Mouse (Mus musculus) forebrain, embryonic 13.5 days (tissue): ENCODE data around the gene Syde2. TPM values are rescaled to one million over a fixed set of nuclear protein-coding genes. Genes with fewer than 3 reads are reported as not detected.

Experiments
- ATAC-seq: fragments of 200-750 bp; cut with Nextera tagmentation; 2 replicates; pipeline ENCODE4 v1.8.0; 2017
- H3K27ac ChIP-seq: fragments of 300-500 bp; sonication (generic); 2 replicates; pipeline ENCODE4 v1.5.1; 2015; ENCODE audit warnings: inconsistent platforms, mild to moderate bottlenecking, moderate library complexity
- H3K27me3 ChIP-seq: fragments of 300-500 bp; sonication (generic); 2 replicates; pipeline ENCODE4 v1.6.1; 2015; ENCODE audit warnings: mild to moderate bottlenecking, inconsistent platforms
- H3K36me3 ChIP-seq: fragments of 300-500 bp; sonication (generic); 2 replicates; pipeline ENCODE4 v1.6.1; 2015; ENCODE audit warnings: mild to moderate bottlenecking, inconsistent platforms; ENCODE audit not compliant: poor library complexity, severe bottlenecking
- H3K4me1 ChIP-seq: fragments of 300-500 bp; sonication (generic); 2 replicates; pipeline ENCODE4 v1.6.1; 2015; ENCODE audit warnings: inconsistent platforms
- H3K4me2 ChIP-seq: fragments of 300-500 bp; sonication (generic); 2 replicates; pipeline ENCODE4 v1.6.1; 2015; ENCODE audit warnings: inconsistent platforms, mild to moderate bottlenecking, moderate library complexity
- H3K4me3 ChIP-seq: fragments of 300-500 bp; sonication (generic); 2 replicates; pipeline ENCODE4 v1.5.1; 2015; ENCODE audit warnings: mild to moderate bottlenecking, inconsistent platforms
- H3K9ac ChIP-seq: fragments of 300-500 bp; sonication (generic); 2 replicates; pipeline ENCODE4 v1.6.1; 2015; ENCODE audit warnings: mild to moderate bottlenecking, inconsistent platforms
- H3K9me3 ChIP-seq: fragments of 300-500 bp; sonication (generic); replicated peaks from 2 replicates; pipeline ENCODE4 v1.6.1; 2016; ENCODE audit warnings: inconsistent platforms
- WGBS: fragments of 180-500 bp; shearing (Covaris S2); methylation state at CpG from one replicate; pipeline ENCODE4 v1.1.7; 2015; 5-methylcytosine and 5-hydroxymethylcytosine counted together
- polyA plus RNA-seq: library from polyadenylated mRNA; unstranded; fragments of >200 nt; fragmentation: Nextera tagmentation; extraction: Ambion mirVana; gene quantifications from 2 replicates; pipeline ENCODE4 v1.2.1, GENCODE M21; 2015

Gene Syde2
- polyA plus RNA-seq: 0.59 and 0.88 TPM in 2 replicates

- Histone ChIP-seq H3K27ac (peak within 1 kb of the TSS; percentile 25; the same call in 1 of the 2 replicates), H3K9me3 (no peaks in the 10 kb centered on the region), H3K36me3 (no peaks in the 10 kb centered on the region), H3K4me1 (peaks cover 16% of the 10 kb centered on the region), H3K4me2 (peak within 1 kb of the TSS; percentile 81), H3K9ac (peak within 1 kb of the TSS; percentile 70), H3K27me3 (peaks cover 27% of the 10 kb centered on the region), H3K4me3 (peak within 1 kb of the TSS; percentile 67)
- WGBS: under 1% methylated on average over 28 of the region's 65 CpGs
- ATAC-seq: peak; percentile 92
These were observed at the start of gene Syde2 for GRCm38 (mm10) chr3:145987268-145987969. TSS of gene Syde2 (plus strand) at chr3:145987870.

GRCm38 (mm10) chr3:145938405-145939349 lies 49.0 kb upstream of the Syde2 start:
- ATAC-seq: peak; percentile 16
- H3K4me1 ChIP-seq: peaks cover 35% of the 10 kb centered on the region
- H3K4me2 ChIP-seq: peak overlapping the region; percentile 83
- H3K4me3 ChIP-seq: peak overlapping the region; percentile 98
- WGBS: 20% methylated on average over 45 of the region's 50 CpGs
- peaks cover 35% of the 10 kb centered on the region for H3K36me3 ChIP-seq
- no peaks in the 10 kb centered on the region for H3K27me3 ChIP-seq
- H3K9ac ChIP-seq: peak overlapping the region; percentile 97
- peak overlapping the region; percentile 63 for H3K27ac ChIP-seq
- no peaks in the 10 kb centered on the region for H3K9me3 ChIP-seq

GRCm38 (mm10) chr3:145939402-145939801 lies 48.3 kb upstream of the Syde2 start:
- WGBS: 86% methylated on average over 12 of the region's 12 CpGs
- no peaks in the 10 kb centered on the region for H3K27me3 ChIP-seq
- no peak overlapping the region for H3K27ac ChIP-seq
- peak overlapping the region; percentile 97 for H3K9ac ChIP-seq
- H3K4me2 ChIP-seq: peak overlapping the region; percentile 83
- peaks cover 37% of the 10 kb centered on the region for H3K36me3 ChIP-seq
- peaks cover 35% of the 10 kb centered on the region for H3K4me1 ChIP-seq
- peak overlapping the region; percentile 98 for H3K4me3 ChIP-seq
- ATAC-seq: no peak
- no peaks in the 10 kb centered on the region for H3K9me3 ChIP-seq

DNA sequence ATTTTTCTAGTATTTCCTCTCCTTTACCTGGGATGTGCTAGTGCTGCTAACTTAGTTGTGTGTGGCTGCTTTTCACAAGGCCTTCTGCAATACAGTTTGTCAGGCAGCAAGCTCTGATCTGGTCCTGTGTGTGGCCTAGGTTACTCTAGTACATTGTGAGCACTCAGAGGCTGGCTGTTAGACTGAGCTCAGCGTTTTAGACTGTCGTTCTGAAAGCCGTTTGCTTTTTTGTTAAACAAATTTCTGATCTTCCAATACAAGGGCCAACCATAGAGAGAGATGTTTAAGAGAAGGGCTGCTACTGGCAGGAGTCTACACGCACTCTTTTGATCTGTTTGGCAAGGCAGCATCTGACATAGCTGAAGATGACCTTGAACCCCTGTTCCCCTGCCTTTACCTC lies 47.7 kb upstream of the Syde2 start:
- peaks cover 37% of the 10 kb centered on the region for H3K36me3 ChIP-seq
- no peak overlapping the region for H3K9ac ChIP-seq
- H3K4me2 ChIP-seq: peak overlapping the region; percentile 83; the same call in 1 of the 2 replicates
- no peaks in the 10 kb centered on the region for H3K27me3 ChIP-seq
- H3K4me3 ChIP-seq: no peak overlapping the region
- H3K4me1 ChIP-seq: peaks cover 35% of the 10 kb centered on the region
- no peak overlapping the region for H3K27ac ChIP-seq
- WGBS: 81% methylated on average over 4 of the region's 4 CpGs
- H3K9me3 ChIP-seq: no peaks in the 10 kb centered on the region
- no peak for ATAC-seq

- no peak overlapping the region for H3K9ac ChIP-seq
- no peak overlapping the region for H3K4me2 ChIP-seq
- peaks cover 42% of the 10 kb centered on the region for H3K36me3 ChIP-seq
- no peaks in the 10 kb centered on the region for H3K27me3 ChIP-seq
- no peak for ATAC-seq
- 13% methylated on average over 3 of the region's 3 CpGs for WGBS
- no peaks in the 10 kb centered on the region for H3K9me3 ChIP-seq
- H3K27ac ChIP-seq: no peak overlapping the region
- H3K4me3 ChIP-seq: no peak overlapping the region
- H3K4me1 ChIP-seq: peaks cover 39% of the 10 kb centered on the region
These were observed 45.7 kb upstream of the Syde2 start for GRCm38 (mm10) chr3:145941971-145942370.

- Histone ChIP-seq H3K9me3 (no peaks in the 10 kb centered on the region), H3K27ac (no peak overlapping the region), H3K4me1 (peaks cover 36% of the 10 kb centered on the region), H3K27me3 (peaks cover 2% of the 10 kb centered on the region; the same call in 1 of the 2 replicates), H3K9ac (no peak overlapping the region), H3K4me2 (no peak overlapping the region), H3K4me3 (no peak overlapping the region), H3K36me3 (peaks cover 38% of the 10 kb centered on the region)
- ATAC-seq: no peak
- 85% methylated on average over 7 of the region's 7 CpGs for WGBS
These were observed 43.3 kb upstream of the Syde2 start for GRCm38 (mm10) chr3:145944348-145944747.

- H3K4me1 ChIP-seq: peaks cover 31% of the 10 kb centered on the region
- ATAC-seq: no peak
- H3K27ac ChIP-seq: no peak overlapping the region
- H3K4me2 ChIP-seq: no peak overlapping the region
- no peaks in the 10 kb centered on the region for H3K9me3 ChIP-seq
- H3K27me3 ChIP-seq: peaks cover 7% of the 10 kb centered on the region; the same call in 1 of the 2 replicates
- H3K4me3 ChIP-seq: no peak overlapping the region
- peaks cover 26% of the 10 kb centered on the region for H3K36me3 ChIP-seq
- 88% methylated on average over 3 of the region's 3 CpGs for WGBS
- H3K9ac ChIP-seq: no peak overlapping the region
These were observed 41.8 kb upstream of the Syde2 start for GRCm38 (mm10) chr3:145945904-145946303.

DNA sequence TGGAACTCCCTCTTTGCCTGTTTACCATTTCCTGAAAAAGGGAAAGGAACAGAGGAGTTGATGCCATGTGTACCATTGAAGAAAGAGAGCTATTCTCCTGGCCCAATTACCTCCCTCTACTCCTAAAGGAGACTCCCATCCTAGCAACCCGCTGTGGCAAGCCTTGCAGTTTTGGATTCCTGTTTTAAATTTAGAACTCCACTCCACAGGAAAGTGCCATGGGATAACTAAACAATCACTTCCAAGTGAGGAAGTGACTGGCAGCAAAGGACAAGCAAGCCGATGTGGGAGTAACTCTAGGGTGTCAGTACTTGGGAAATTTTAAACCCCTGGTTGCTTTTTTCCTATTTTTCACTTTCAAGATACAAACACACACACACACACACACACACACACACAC lies 41.0 kb upstream of the Syde2 start:
- Histone ChIP-seq H3K4me1 (peaks cover 29% of the 10 kb centered on the region), H3K9me3 (no peaks in the 10 kb centered on the region), H3K36me3 (peaks cover 18% of the 10 kb centered on the region), H3K4me3 (no peak overlapping the region), H3K27ac (no peak overlapping the region), H3K9ac (no peak overlapping the region), H3K27me3 (peaks cover 12% of the 10 kb centered on the region; the same call in 1 of the 2 replicates), H3K4me2 (no peak overlapping the region)
- ATAC-seq: no peak
- WGBS: 61% methylated on average over 2 of the region's 2 CpGs

DNA sequence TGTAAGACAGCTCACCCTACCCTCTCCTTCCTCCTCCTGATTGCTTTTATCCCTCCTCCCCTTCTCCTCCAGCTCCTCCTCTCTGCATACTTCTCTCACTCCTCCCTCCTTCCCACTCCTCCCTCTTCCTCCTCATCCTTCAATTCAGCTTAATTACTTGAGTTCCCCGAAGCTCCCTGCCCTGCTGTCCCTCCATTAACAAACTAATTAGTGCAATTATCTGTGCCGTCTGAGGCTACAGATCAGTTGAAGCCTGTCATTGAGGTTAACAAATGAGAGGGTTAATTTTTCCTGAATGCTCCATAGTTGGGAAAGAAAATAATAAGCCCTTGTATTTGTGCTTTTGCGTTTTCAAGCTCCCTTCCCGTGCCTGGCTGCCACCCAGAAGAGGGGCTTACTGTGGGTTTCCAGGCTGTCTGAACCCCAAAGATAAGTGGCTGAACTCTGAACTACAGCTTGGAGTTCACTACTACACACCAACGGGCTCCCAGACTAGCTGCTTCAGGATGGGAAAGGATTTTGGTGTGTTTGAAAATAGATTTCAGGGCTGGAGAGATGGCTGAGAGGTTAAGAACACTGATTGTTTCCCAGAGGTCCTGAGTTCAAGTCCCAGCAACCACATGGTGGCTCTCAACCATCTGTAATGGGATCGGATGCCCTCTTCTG lies 40.0 kb upstream of the Syde2 start:
- peak; percentile 71 for ATAC-seq
- H3K36me3 ChIP-seq: peaks cover 18% of the 10 kb centered on the region
- no peaks in the 10 kb centered on the region for H3K9me3 ChIP-seq
- no peak overlapping the region for H3K9ac ChIP-seq
- H3K4me3 ChIP-seq: no peak overlapping the region
- peaks cover 14% of the 10 kb centered on the region; the same call in 1 of the 2 replicates for H3K27me3 ChIP-seq
- 19% methylated on average over 6 of the region's 6 CpGs for WGBS
- H3K4me1 ChIP-seq: peaks cover 24% of the 10 kb centered on the region
- H3K27ac ChIP-seq: no peak overlapping the region
- no peak overlapping the region for H3K4me2 ChIP-seq

- Histone ChIP-seq H3K9ac (peak overlapping the region; percentile 55), H3K36me3 (peaks cover 2% of the 10 kb centered on the region; the same call in 1 of the 2 replicates), H3K4me1 (peaks cover 20% of the 10 kb centered on the region), H3K4me3 (0 out of 2 replicates have a peak overlapping the region, but pooled peaks have one; percentile 9), H3K4me2 (peak overlapping the region; percentile 51), H3K9me3 (no peaks in the 10 kb centered on the region), H3K27me3 (peaks cover 14% of the 10 kb centered on the region; the same call in 1 of the 2 replicates), H3K27ac (no peak overlapping the region)
- ATAC-seq: peak; percentile 83
- WGBS: 8% methylated on average over 15 of the region's 15 CpGs
These were observed 37.4 kb upstream of the Syde2 start for GRCm38 (mm10) chr3:145950034-145950814.

- Histone ChIP-seq H3K4me2 (peak overlapping the region; percentile 51; the same call in 1 of the 2 replicates), H3K9me3 (no peaks in the 10 kb centered on the region), H3K4me1 (peaks cover 20% of the 10 kb centered on the region), H3K9ac (no peak overlapping the region), H3K36me3 (no peaks in the 10 kb centered on the region), H3K27ac (no peak overlapping the region), H3K27me3 (peaks cover 14% of the 10 kb centered on the region; the same call in 1 of the 2 replicates), H3K4me3 (no peak overlapping the region)
- ATAC-seq: no peak
- 49% methylated on average over 5 of the region's 5 CpGs for WGBS
These were observed 36.9 kb upstream of the Syde2 start for GRCm38 (mm10) chr3:145950815-145951130.
